In genomic region chr15:5185366-5186292, GRCm38 (mm10) we compare ENCODE assay signal across 8 mouse cellular contexts. TPM values are rescaled to one million over a fixed set of nuclear protein-coding genes. Genes with fewer than 3 reads are reported as not detected.
A peak's percentile ranks its signal among the peaks of the same experiment; 100 is the strongest.
DNase-seq lines count a peak whose midpoint lies in the region; ATAC-seq and TF ChIP-seq lines count a peak whose summit lies in the region.

TSS of gene Ttc33 (plus strand) at chr15:5185525.

- H3K27me3 ChIP-seq in MEL (ENCODE audit: control insufficient read depth in 1 of 2, insufficient read depth in 2 of 2, low read length in 2 of 2), result no peaks in the 10 kb centered on the region
- H3K27me3 ChIP-seq in cerebellum, adult 2 months (ENCODE audit: control insufficient read depth, insufficient read depth, low read length), result no peaks in the 10 kb centered on the region
- no peaks in the 10 kb centered on the region for H3K27me3 ChIP-seq in forebrain, postnatal 0 days (ENCODE audit: insufficient read depth, low read length)
- no peaks in the 10 kb centered on the region for H3K27me3 ChIP-seq in neural tube, embryonic 15.5 days (replicated peaks)

- peaks cover 9 to 13% of the 10 kb centered on the region in 2 experiments for H3K4me1 ChIP-seq in MEL (ENCODE audit: control insufficient read depth in 1 of 2, insufficient read depth in 2 of 2, low read length in 2 of 2)
- 0 out of 2 replicates have a peak, but pooled peaks cover 3% of the 10 kb centered on the region for H3K4me1 ChIP-seq in cerebellum, adult 2 months (ENCODE audit: control insufficient read depth, insufficient read depth, low read length)
- H3K4me1 ChIP-seq in forebrain, postnatal 0 days (ENCODE audit: insufficient read depth), result peaks cover 6% of the 10 kb centered on the region; the same call in 1 of the 2 replicates
- peaks cover 12% of the 10 kb centered on the region for H3K4me1 ChIP-seq in lung, adult 2 months (ENCODE audit: control insufficient read depth, insufficient read depth, low read length)
- H3K4me1 ChIP-seq in neural tube, embryonic 15.5 days, result peaks cover 26% of the 10 kb centered on the region

- peak; percentile 24 to 60; a peak in 2 of 4 replicates for TF ChIP-seq POLR2A in MEL (IDR thresholded peaks at IDR 0.05; ENCODE audit: control insufficient read depth in 1 of 2, insufficient read depth in 1 of 2, low read depth in 1 of 2, low read length in 2 of 2, poor library complexity in 1 of 2)
- TF ChIP-seq POLR2A in cerebellum, adult 2 months (IDR thresholded peaks at IDR 0.05; ENCODE audit: borderline replicate concordance, insufficient read depth, low read length), result peak; percentile 47; the same call in 1 of the 2 replicates
- peak; percentile 48; the same call in 1 of the 2 replicates for TF ChIP-seq POLR2A in lung, adult 2 months (IDR thresholded peaks at IDR 0.05; ENCODE audit: borderline replicate concordance, extremely low read depth, low read depth, low read length)

- H3K9me3 ChIP-seq in MEL (replicated peaks; ENCODE audit: insufficient read depth, low read length), result no peaks in the 10 kb centered on the region
- no peaks in the 10 kb centered on the region for H3K9me3 ChIP-seq in forebrain, postnatal 0 days (ENCODE audit: low read length)
- no peaks in the 10 kb centered on the region for H3K9me3 ChIP-seq in neural tube, embryonic 15.5 days (replicated peaks)

- no peak for TF ChIP-seq EP300 in MEL (IDR thresholded peaks at IDR 0.05; ENCODE audit: low read depth in 1 of 2, low read length in 2 of 2)

- peak within 1 kb of the TSS; percentile 66 to 73 for H3K4me3 ChIP-seq in MEL (ENCODE audit: control insufficient read depth in 1 of 2, insufficient read depth in 1 of 2, low read depth in 2 of 2, low read length in 2 of 2)
- peak within 1 kb of the TSS; percentile 81 for H3K4me3 ChIP-seq in cerebellum, adult 2 months (replicated peaks; ENCODE audit: insufficient read depth, low read depth, low read length)
- peak within 1 kb of the TSS; percentile 92 for H3K4me3 ChIP-seq in forebrain, postnatal 0 days (ENCODE audit: low read depth, low read length)
- peak within 1 kb of the TSS; percentile 92 for H3K4me3 ChIP-seq in layer of hippocampus, adult 2 months
- peak within 1 kb of the TSS; percentile 92 for H3K4me3 ChIP-seq in lung, adult 2 months (replicated peaks; ENCODE audit: extremely low read depth, low read depth, low read length)
- peak within 1 kb of the TSS; percentile 90 for H3K4me3 ChIP-seq in neural tube, embryonic 15.5 days (replicated peaks)

- peak within 1 kb of the TSS; percentile 92 for H3K27ac ChIP-seq in MEL (ENCODE audit: control insufficient read depth, low read depth, low read length)
- peak within 1 kb of the TSS; percentile 52; the same call in 1 of the 2 replicates for H3K27ac ChIP-seq in cerebellum, adult 2 months (ENCODE audit: insufficient read depth, low read length)
- peak within 1 kb of the TSS; percentile 90 for H3K27ac ChIP-seq in forebrain, postnatal 0 days (ENCODE audit: low read depth, low read length)
- H3K27ac ChIP-seq in layer of hippocampus, adult 2 months, result peak within 1 kb of the TSS; percentile 97
- H3K27ac ChIP-seq in neural tube, embryonic 15.5 days (replicated peaks), result peak within 1 kb of the TSS; percentile 88

- peak; percentile 77 for DNase-seq in MEL (ENCODE audit: low read depth, low spot score)
- DNase-seq in cerebellum, adult 2 months, result peak; percentile 83 to 84
- peak; percentile 83 for DNase-seq in forebrain, postnatal 0 days
- DNase-seq in heart, postnatal 4 days, result peak; percentile 79
- DNase-seq in layer of hippocampus, adult 2 months (ENCODE audit: low spot score in 2 of 2), result peak; percentile 75 to 82
- peak; percentile 80 for DNase-seq in lung, adult 2 months
- peak; percentile 85 for DNase-seq in testis, postnatal 10 days (ENCODE audit: low spot score)

- peak; percentile 90 for ATAC-seq in forebrain, postnatal 0 days
- ATAC-seq in neural tube, embryonic 15.5 days (ENCODE audit: low FRiP score), result peak; percentile 92

- peak within 1 kb of the TSS; percentile 85 for H3K9ac ChIP-seq in MEL (ENCODE audit: control insufficient read depth, low read depth, low read length, poor library complexity, severe bottlenecking)
- H3K9ac ChIP-seq in forebrain, postnatal 0 days, result peak within 1 kb of the TSS; percentile 85
- H3K9ac ChIP-seq in neural tube, embryonic 15.5 days (replicated peaks), result peak within 1 kb of the TSS; percentile 73

- peaks cover 0 to 25% of the 10 kb centered on the region in 2 experiments; a peak in 2 of 4 replicates for H3K36me3 ChIP-seq in MEL (ENCODE audit: control insufficient read depth in 1 of 2, insufficient read depth in 2 of 2, low read length in 2 of 2)
- 0 out of 2 replicates have a peak, but pooled peaks cover 3% of the 10 kb centered on the region for H3K36me3 ChIP-seq in forebrain, postnatal 0 days (ENCODE audit: insufficient read depth)
- H3K36me3 ChIP-seq in neural tube, embryonic 15.5 days, result 0 out of 2 replicates have a peak, but pooled peaks cover 2% of the 10 kb centered on the region

- TF ChIP-seq RAD21 in MEL (IDR thresholded peaks at IDR 0.05; ENCODE audit: low read depth, low read length), result no peak

- peak within 1 kb of the TSS; percentile 72 for H3K4me2 ChIP-seq in forebrain, postnatal 0 days (ENCODE audit: low read depth)
- peak within 1 kb of the TSS; percentile 84 for H3K4me2 ChIP-seq in neural tube, embryonic 15.5 days

- TF ChIP-seq CTCF in MEL (IDR thresholded peaks at IDR 0.05 in 2 of 3, conservative IDR thresholded peaks at IDR 0.05 in 1 of 3; ENCODE audit: control insufficient read depth in 1 of 3, insufficient read depth in 1 of 3, low read depth in 2 of 3, low read length in 3 of 3, poor library complexity in 1 of 3, severe bottlenecking in 1 of 3), result peak in 2 of 3 experiments; percentile 44 to 46; a peak in 5 of 6 replicates
- no peak for TF ChIP-seq CTCF in cerebellum, adult 2 months (IDR thresholded peaks at IDR 0.05; ENCODE audit: borderline replicate concordance, insufficient read depth, low read depth, low read length)
- peak; percentile 65 for TF ChIP-seq CTCF in forebrain, postnatal 0 days (IDR thresholded peaks at IDR 0.05; ENCODE audit: low read depth)
- peak; percentile 58 for TF ChIP-seq CTCF in layer of hippocampus, adult 2 months (conservative IDR thresholded peaks at IDR 0.05)
- no peak for TF ChIP-seq CTCF in lung, adult 2 months (IDR thresholded peaks at IDR 0.05; ENCODE audit: insufficient read depth, low read length)

- peaks cover 3% of the 10 kb centered on the region; the same call in 1 of the 2 replicates for H3K79me2 ChIP-seq in MEL (ENCODE audit: control insufficient read depth, insufficient read depth, low read length, poor library complexity)

- under 1% methylated on average over 55 of the region's 55 CpGs for WGBS in cerebellum, adult 2 months
- WGBS in forebrain, postnatal 0 days, result under 1% methylated on average over 55 of the region's 55 CpGs
- under 1% methylated on average over 55 of the region's 55 CpGs for WGBS in lung, adult 2 months
- under 1% methylated on average over 55 of the region's 55 CpGs for WGBS in neural tube, embryonic 15.5 days

TF ChIP-seq in MEL, 35 proteins besides CTCF, POLR2A, EP300 and RAD21 (continues in another document):
- TF ChIP-seq HCFC1 (IDR thresholded peaks at IDR 0.05; ENCODE audit: low read depth, low read length) (peak; percentile 94), NELFE (IDR thresholded peaks at IDR 0.05; ENCODE audit: low read depth, low read length) (peak; percentile 67), ZC3H11A (IDR thresholded peaks at IDR 0.05; ENCODE audit: low read depth, low read length) (no peak), USF2 (IDR thresholded peaks at IDR 0.05; ENCODE audit: borderline replicate concordance in 1 of 2, insufficient read depth in 1 of 2, low read depth in 1 of 2, low read length in 2 of 2) (no peak), POLR2AphosphoS5 (IDR thresholded peaks at IDR 0.05; ENCODE audit: borderline replicate concordance, low read depth, low read length) (no peak), ETS1 (IDR thresholded peaks at IDR 0.05; ENCODE audit: low read depth, low read length) (peak; percentile 46; the same call in 1 of the 2 replicates), TCF12 (IDR thresholded peaks at IDR 0.05; ENCODE audit: low read depth, low read length) (0 out of 2 replicates have a peak, but pooled peaks have one; percentile 25), MAX (IDR thresholded peaks at IDR 0.05; ENCODE audit: low read length) (peak; percentile 91), TBP (IDR thresholded peaks at IDR 0.05; ENCODE audit: low read depth, low read length) (no peak), SIN3A (IDR thresholded peaks at IDR 0.05; ENCODE audit: low read length) (peak; percentile 96), MEF2A (IDR thresholded peaks at IDR 0.05; ENCODE audit: extremely low read depth, insufficient replicate concordance, low read depth, low read length, poor library complexity, severe bottlenecking) (peak; percentile 60; the same call in 1 of the 2 replicates), MYB (IDR thresholded peaks at IDR 0.05; ENCODE audit: low read depth, low read length) (no peak), BHLHE40 (IDR thresholded peaks at IDR 0.05; ENCODE audit: borderline replicate concordance, low read depth, low read length) (no peak), RCOR1 (IDR thresholded peaks at IDR 0.05; ENCODE audit: low read depth, low read length) (peak; percentile 61; the same call in 1 of the 2 replicates), GATA1 (IDR thresholded peaks at IDR 0.05; ENCODE audit: low read depth, low read length) (peak; percentile 75), MYC (IDR thresholded peaks at IDR 0.05; ENCODE audit: low read depth, low read length) (peak; percentile 90), CHD1 (IDR thresholded peaks at IDR 0.05; ENCODE audit: low read depth, low read length) (no peak; the same call in 1 of the 2 replicates), NRF1 (IDR thresholded peaks at IDR 0.05; ENCODE audit: insufficient read depth, low read depth, low read length, poor library complexity, severe bottlenecking) (no peak), POLR2AphosphoS2 (IDR thresholded peaks at IDR 0.05; ENCODE audit: low read length) (no peak; the same call in 1 of the 2 replicates), JUND (IDR thresholded peaks at IDR 0.05; ENCODE audit: low read depth, low read length) (no peak), CHD2 (IDR thresholded peaks at IDR 0.05; ENCODE audit: low read length) (peak; percentile 71)

RNA-seq across cellular contexts. Expression of gene Ttc33, which starts in this region (rescaled TPM):
- 21.0 and 22.0 TPM in 2 replicates for total RNA-seq in MEL (2012; rRNA removed)
- polyA plus RNA-seq in MEL (2012; ENCODE audit: insufficient read depth in 1 of 2, insufficient read length in 2 of 2, low read depth in 1 of 2, low replicate concordance in 2 of 2, missing spikeins in 1 of 2), result 10 to 100 TPM in 1 of 2 experiments, not detected in 1; 26.2 TPM
- 55.4 and 59.6 TPM in 2 replicates for polyA plus RNA-seq in cerebellum, adult 2 months (2012; rRNA removed)
- total RNA-seq in forebrain, postnatal 0 days (2014; rRNA removed), result 47.3 and 50.0 TPM in 2 replicates
- polyA plus RNA-seq in forebrain, postnatal 0 days (2015; fragmentation: Nextera tagmentation; extraction: Ambion mirVana), result 42.7 and 50.8 TPM in 2 replicates
- 10 to 100 TPM; 20.8 to 24.8 TPM for total RNA-seq in heart, postnatal 4 days (2021)
- total RNA-seq in layer of hippocampus, adult 2 months (2021), result 10 to 100 TPM; 85.2 to 93.3 TPM
- polyA plus RNA-seq in lung, adult 2 months (2012; rRNA removed), result 3.6 and 8.0 TPM in 2 replicates
- polyA plus RNA-seq in neural tube, embryonic 15.5 days (2015; fragmentation: Nextera tagmentation; extraction: Ambion mirVana), result 53.0 and 54.0 TPM in 2 replicates

Comparison
In these comparisons a context has a peak if more than half of its experiments do, and no peak if none do; other contexts are left out.
1. Peak in every context shown above with its lines: DNase-seq, ATAC-seq, H3K4me3 ChIP-seq and H3K27ac ChIP-seq.
2. CTCF ChIP-seq: peak in MEL (2 of 3), forebrain, postnatal 0 days (single experiment) and layer of hippocampus, adult 2 months (single experiment); none in cerebellum, adult 2 months (single experiment) and lung, adult 2 months (single experiment).